Mouse (Mus musculus) heart, postnatal 36 days (tissue): Measurements from ENCODE around the gene Kat8. TPM values are rescaled to one million over a fixed set of nuclear protein-coding genes. Genes with fewer than 3 reads are reported as not detected.

Source experiments
- DNase-seq, 2 experiments: peaks; one replicate each; pipeline ENCODE4 v3.0.0; 2021 to 2022
- intact Hi-C: fragments of 180-260 bp; cut with DNase I; formaldehyde crosslinking; loops from one replicate; pipeline ENCODE4 v1.15.1; 2025
- total RNA-seq, 2 experiments: library from RNA; stranded (reverse); gene quantifications; 2 replicates each; pipeline ENCODE4 v1.2.3; 2021

The Kat8 gene
- total RNA-seq, 2 experiments from 2014 or later: 13.8 to 16.1 TPM

DNA sequence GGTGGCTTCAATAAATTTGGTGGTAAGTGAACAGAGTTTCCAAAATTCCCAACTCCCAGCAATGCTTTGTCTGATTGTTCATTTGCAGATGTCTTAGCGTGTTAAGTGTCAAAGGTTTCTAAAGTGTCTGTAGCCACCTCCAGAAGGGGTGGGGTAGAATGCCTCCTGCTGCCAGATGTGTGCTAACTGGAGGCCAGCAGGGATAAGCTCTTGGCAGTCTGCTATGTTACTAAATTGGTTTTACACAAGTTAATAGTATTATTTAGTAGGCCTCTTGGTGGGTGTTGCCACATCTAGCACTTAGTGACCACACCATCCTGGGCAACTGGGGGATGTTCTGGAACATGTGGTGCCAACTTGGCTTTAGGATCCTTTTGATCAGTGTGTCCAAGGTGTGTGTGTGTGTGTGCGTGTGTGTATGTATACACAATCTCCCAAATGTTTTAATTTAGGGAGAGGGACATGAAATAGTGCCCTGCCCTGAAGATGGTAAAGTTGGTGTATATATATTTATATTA is 62.2 kb downstream of the Kat8 start:
- no peak for DNase-seq
- intact Hi-C loops: loop anchor here (2.0 kb wide), 1 partner anchor 16 kb away; no protein-coding TSS in a partner anchor

Other genes starting within 250 kb of the Kat8 start
- gene Bcl7c, start 203.6 kb upstream of the Kat8 start, total RNA-seq: 10 to 100 TPM; 34.6 to 35.8 TPM
- 1 to 10 TPM; 7.7 to 9.4 TPM for gene Ctf1, start 199.8 kb upstream of the Kat8 start, total RNA-seq
- gene Ctf2, start 180.3 kb upstream of the Kat8 start, total RNA-seq: not detected
- gene Fbxl19, start 168.0 kb upstream of the Kat8 start, total RNA-seq: 1 to 10 TPM; 3.2 to 3.3 TPM
- gene Orai3, start 142.7 kb upstream of the Kat8 start, total RNA-seq: 10 to 100 TPM; 22.1 to 22.6 TPM
- 10 to 100 TPM; 22.2 to 24.0 TPM for gene Setd1a, start 135.8 kb upstream of the Kat8 start, total RNA-seq
- 1 to 10 TPM; 3.3 to 3.9 TPM for gene Gm49388, start 126.9 kb upstream of the Kat8 start, total RNA-seq
- gene Hsd3b7, start 111.9 kb upstream of the Kat8 start, total RNA-seq: 10 to 100 TPM; 12.6 to 13.1 TPM
- gene Stx4a, start 88.2 kb upstream of the Kat8 start, total RNA-seq: 10 to 100 TPM; 63.2 to 72.7 TPM
- 1 to 10 TPM in 1 of 2 experiments, under 1 TPM in 1; 0.53 to 1.1 TPM for gene Stx1b, start 88.0 kb upstream of the Kat8 start, total RNA-seq
- gene Zfp646, start 36.3 kb upstream of the Kat8 start, total RNA-seq: 10 to 100 TPM; 17.2 to 19.3 TPM
- 1 to 10 TPM; 3.9 to 4.3 TPM for gene Zfp668, start 35.7 kb upstream of the Kat8 start, total RNA-seq
- 1 to 10 TPM in 1 of 2 experiments, under 1 TPM in 1; 0.81 to 1.1 TPM for gene Prss53, start 21.5 kb upstream of the Kat8 start, total RNA-seq
- not detected for gene Gm21974, start 17.1 kb upstream of the Kat8 start, total RNA-seq
- gene Vkorc1, start 16.9 kb upstream of the Kat8 start, total RNA-seq: 10 to 100 TPM; 22.1 to 22.6 TPM
- gene Bckdk, start 8.4 kb upstream of the Kat8 start, total RNA-seq: 100 to 1,000 TPM; 113 to 120 TPM
- not detected for gene Prss8, start 17.6 kb downstream of the Kat8 start, total RNA-seq
- 1 to 10 TPM; 7.9 to 8.1 TPM for gene Prss36, start 34.2 kb downstream of the Kat8 start, total RNA-seq
- 100 to 1,000 TPM; 154 to 216 TPM for gene Fus, start 54.9 kb downstream of the Kat8 start, total RNA-seq
- gene Pycard, start 81.4 kb downstream of the Kat8 start, total RNA-seq: 1 to 10 TPM; 7.7 to 9.8 TPM
- gene Trim72, start 91.4 kb downstream of the Kat8 start, total RNA-seq: 100 to 1,000 TPM; 286 to 346 TPM
- 1 to 10 TPM; 7.1 to 7.3 TPM for gene Itgam, start 150.1 kb downstream of the Kat8 start, total RNA-seq
- gene Gm49368, start 150.2 kb downstream of the Kat8 start, total RNA-seq: not detected
- gene Itgax, start 217.0 kb downstream of the Kat8 start, total RNA-seq: under 1 TPM; 0.11 to 0.39 TPM
- gene Itgad, start 241.9 kb downstream of the Kat8 start, total RNA-seq: 1 to 10 TPM in 1 of 2 experiments, under 1 TPM in 1; 0.36 to 1.2 TPM